Mouse (Mus musculus) cerebellum, adult 2 months (tissue): Measurements from ENCODE around the gene Ctsg.

Experiments used
- CTCF ChIP-seq: fragments of 200-500 bp; IDR thresholded peaks from 2 replicates; pipeline ENCODE4 v1.5.1; 2011; ENCODE audit warnings: low read depth, mild to moderate bottlenecking, control low read depth, low read length, moderate library complexity, borderline replicate concordance; ENCODE audit not compliant: insufficient read depth
- POLR2A ChIP-seq: fragments of 200-500 bp; IDR thresholded peaks from 2 replicates; pipeline ENCODE4 v1.6.1; 2011; ENCODE audit warnings: low read length, control low read depth, borderline replicate concordance; ENCODE audit not compliant: insufficient read depth

DNA sequence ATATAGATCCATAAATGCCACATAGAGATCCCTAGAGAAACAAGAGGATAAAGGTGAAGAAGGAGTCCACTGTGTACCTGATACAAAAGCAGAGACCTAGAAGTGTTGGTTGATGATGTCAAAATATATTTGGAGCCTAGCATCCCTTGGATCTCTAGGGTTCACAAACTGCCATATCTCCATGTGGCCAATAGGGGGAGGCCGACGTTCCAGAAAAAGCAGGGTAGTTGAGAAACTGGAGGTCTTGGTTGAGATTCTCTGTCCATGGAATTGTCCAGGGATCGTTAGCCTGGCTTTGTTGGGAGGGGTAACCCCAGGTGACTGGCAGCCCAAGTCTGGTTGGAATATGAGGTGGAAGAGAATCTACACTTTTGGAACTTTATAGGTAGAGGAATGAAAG lies 26.0 kb upstream of the Ctsg start:
- TF ChIP-seq CTCF (no peak), POLR2A (no peak)
